Mouse (Mus musculus) bone marrow macrophage, adult 2 months (primary cell): ENCODE data around the gene Ces1g.

Source experiments
- CTCF ChIP-seq: IDR thresholded peaks from 2 replicates; pipeline ENCODE4 v1.5.1; 2012; ENCODE audit warnings: low read depth, mild to moderate bottlenecking, low read length, moderate library complexity
- POLR2A ChIP-seq: IDR thresholded peaks from 2 replicates; pipeline ENCODE4 v1.6.1; 2012; ENCODE audit warnings: mild to moderate bottlenecking, low read depth, low read length, borderline replicate concordance

- TF ChIP-seq CTCF (no peak), POLR2A (no peak)
Measured at GRCm38 (mm10) chr8:93317031-93317430, 20.1 kb downstream of the Ces1g start.
